Mouse (Mus musculus) C2C12 (cell line): ENCODE data around the gene Awat1.

Experiments
- CTCF ChIP-seq: IDR thresholded peaks from one replicate; pipeline ENCODE4 v1.5.1; 2011; ENCODE audit not compliant: control insufficient read depth, insufficient read depth, insufficient read length
- USF1 ChIP-seq: IDR thresholded peaks from one replicate; pipeline ENCODE4 v1.6.1; 2011; ENCODE audit warnings: low read depth, mild to moderate bottlenecking, control low read depth, moderate library complexity

GRCm38 (mm10) chrX:100625802-100626793 is 54.0 kb downstream of the Awat1 start, which contains the start of gene Pdzd11:
- no peak for TF ChIP-seq CTCF
- no peak for TF ChIP-seq USF1
